Mouse (Mus musculus) skeletal muscle tissue, postnatal 0 days (tissue): Measurements from ENCODE around the gene Gm2026. TPM values are rescaled to one million over a fixed set of nuclear protein-coding genes. Genes with fewer than 3 reads are reported as not detected.

Source experiments
- polyA plus RNA-seq: library from polyadenylated mRNA; unstranded; fragments of >200 nt; fragmentation: Nextera tagmentation; extraction: Ambion mirVana; gene quantifications from 2 replicates; pipeline ENCODE4 v1.2.1, GENCODE M21; 2015

Gm2026 gene
- 11.7 and 13.3 TPM in 2 replicates for polyA plus RNA-seq

GRCm38 (mm10) chr2:175965031-175965430, at the start of gene Gm2026:
Gene Gm2026, plus strand, starts transcription at chr2:175965331.

GRCm38 (mm10) chr2:175931000-175931399, 34.1 kb upstream of the Gm2026 start, which contains the start of gene Zfp966:
Gene Zfp966, minus strand, starts transcription at chr2:175931100.

Other genes with a start within 250 kb of the Gm2026 start
- gene Gm2007, start 223.8 kb upstream of the Gm2026 start, polyA plus RNA-seq, result not detected in 2 replicates
- gene Gm14288, start 164.2 kb upstream of the Gm2026 start, polyA plus RNA-seq, result 1.1 and 2.0 TPM in 2 replicates
- 8.1 and 12.3 TPM in 2 replicates for gene Gm6710, start 96.1 kb upstream of the Gm2026 start, polyA plus RNA-seq
- gene Zfp966, start 34.2 kb upstream of the Gm2026 start, polyA plus RNA-seq, result 0.88 and 1.1 TPM in 2 replicates
- gene Gm2004, start 184.5 kb downstream of the Gm2026 start, polyA plus RNA-seq, result 0.31 and 0.35 TPM in 2 replicates